Mouse (Mus musculus): ENCODE results near the gene Olfr263.
A peak's percentile ranks its signal among the peaks of the same experiment; 100 is the strongest.
"Not testable (repeated sequence)": the region's sequence is repeated elsewhere in the genome, so short reads cannot be mapped to it uniquely, and the experiment has no call there.

The Olfr263 gene

GRCm38 (mm10) chr13:21129339-21129738, at the start of gene Olfr263:
Gene Olfr263 (plus strand): TSS chr13:21129639.
- not testable (repeated sequence) for DNase-seq

- DNase-seq: no peak
Measured at GRCm38 (mm10) chr13:21082686-21083085, 46.8 kb upstream of the Olfr263 start.

- no peak for DNase-seq
Measured at GRCm38 (mm10) chr13:21109759-21110158, 19.7 kb upstream of the Olfr263 start.

- no peak for DNase-seq
Measured at GRCm38 (mm10) chr13:21110441-21110840, 19.0 kb upstream of the Olfr263 start.

- not testable (repeated sequence) for DNase-seq
Measured at GRCm38 (mm10) chr13:21111183-21111582, 18.3 kb upstream of the Olfr263 start, which contains the start of gene Olfr1369-ps1. Gene Olfr1369-ps1 (plus strand): TSS chr13:21111483.

- no peak for DNase-seq
Measured at GRCm38 (mm10) chr13:21114121-21114520, 15.3 kb upstream of the Olfr263 start.

GRCm38 (mm10) chr13:21142421-21142820, 13.0 kb downstream of the Olfr263 start:
- no peak for DNase-seq

- no peak for DNase-seq
Measured at GRCm38 (mm10) chr13:21145767-21146166, 16.3 kb downstream of the Olfr263 start, which contains the start of gene Olfr1368. Gene Olfr1368 (minus strand): TSS chr13:21145867.

GRCm38 (mm10) chr13:21155888-21156287, 26.4 kb downstream of the Olfr263 start:
- no peak for DNase-seq

- DNase-seq: no peak
Measured at GRCm38 (mm10) chr13:21158071-21158470, 28.6 kb downstream of the Olfr263 start.

- peak; percentile 76 for DNase-seq
Measured at GRCm38 (mm10) chr13:21158785-21159474, 29.5 kb downstream of the Olfr263 start.

- DNase-seq: peak; percentile 21
Measured at GRCm38 (mm10) chr13:21159475-21159819, 30.0 kb downstream of the Olfr263 start.

- no peak for DNase-seq
Measured at GRCm38 (mm10) chr13:21160041-21160511, 30.6 kb downstream of the Olfr263 start.

- peak; percentile 89 for DNase-seq
Measured at GRCm38 (mm10) chr13:21160657-21161590, 31.5 kb downstream of the Olfr263 start.

GRCm38 (mm10) chr13:21161591-21161990, 32.2 kb downstream of the Olfr263 start:
- DNase-seq: no peak

- no peak for DNase-seq
Measured at GRCm38 (mm10) chr13:21162591-21162990, 33.2 kb downstream of the Olfr263 start.

GRCm38 (mm10) chr13:21166936-21167909, 37.8 kb downstream of the Olfr263 start:
- DNase-seq: peak; percentile 74

- DNase-seq: no peak
Measured at GRCm38 (mm10) chr13:21167910-21168300, 38.5 kb downstream of the Olfr263 start.

GRCm38 (mm10) chr13:21168371-21169011, 39.1 kb downstream of the Olfr263 start:
- peak; percentile 23 for DNase-seq

- DNase-seq: no peak
Measured at GRCm38 (mm10) chr13:21169121-21169656, 39.8 kb downstream of the Olfr263 start.

GRCm38 (mm10) chr13:21169657-21170430, 40.4 kb downstream of the Olfr263 start:
- peak; percentile 69 for DNase-seq

Data from right cerebral cortex, postnatal 25 days (tissue).